38 mouse cellular contexts compared by ENCODE assay signal in the genomic region with DNA sequence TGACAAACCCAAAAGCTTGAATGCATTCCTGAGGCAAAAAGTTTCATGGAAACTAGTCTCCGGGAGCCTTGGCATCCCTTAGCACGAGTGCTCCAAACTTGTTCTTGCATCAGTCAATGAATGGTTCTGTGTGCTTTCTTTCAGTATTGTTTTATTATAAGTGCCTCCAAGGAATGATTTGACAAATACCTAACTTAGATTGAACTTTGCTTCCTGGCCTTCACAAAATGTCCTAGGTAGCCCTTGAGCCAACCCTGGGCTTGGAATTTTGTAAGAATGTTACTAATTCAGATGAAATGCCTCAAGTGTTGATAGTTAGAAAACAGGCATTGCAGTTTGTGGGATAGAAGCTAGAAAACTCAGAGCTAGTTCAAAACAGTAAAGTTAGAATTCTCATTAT. TPM values are rescaled to one million over a fixed set of nuclear protein-coding genes. Genes with fewer than 3 reads are reported as not detected.
"Had no signal": no experiment of that assay in that cellular context is flagged by ENCODE, and none has a peak within 500 bp of the region (broad histone marks: within the 10 kb centered on the region; RNA-seq: fewer than 3 reads in every experiment).

No protein-coding gene starts in this region.

- DNase-seq: gastrocnemius, postnatal 14 days; gastrocnemius, postnatal 36 days; heart, adult 11 months; heart, adult 2 months; heart, postnatal 14 days; heart, postnatal 36 days; kidney, postnatal 25 days; layer of hippocampus, adult 9-11 months; layer of hippocampus, postnatal 36 days; left cerebral cortex, postnatal 4 days; liver, embryonic 13.5 days; lung, adult 18-20 months had no signal

- H3K4me1 ChIP-seq: heart, embryonic 13.5 days; heart, embryonic 15.5 days; hindbrain, embryonic 13.5 days; hindbrain, embryonic 15.5 days; kidney, embryonic 15.5 days; limb, embryonic 13.5 days; limb, embryonic 15.5 days; liver, embryonic 13.5 days; liver, embryonic 15.5 days had no signal

- H3K9ac ChIP-seq: heart, embryonic 13.5 days; heart, embryonic 15.5 days; hindbrain, embryonic 13.5 days; hindbrain, embryonic 15.5 days; kidney, embryonic 15.5 days; limb, embryonic 13.5 days; limb, embryonic 15.5 days; liver, embryonic 13.5 days; liver, embryonic 15.5 days had no signal

- ATAC-seq: hindbrain, postnatal 0 days; intestine, embryonic 16.5 days had no signal

- H3K27me3 ChIP-seq: heart, embryonic 13.5 days; heart, embryonic 15.5 days; hindbrain, embryonic 13.5 days; hindbrain, embryonic 15.5 days; kidney, embryonic 15.5 days; limb, embryonic 13.5 days; limb, embryonic 15.5 days; liver, embryonic 13.5 days; liver, embryonic 15.5 days had no signal

- H3K4me3 ChIP-seq: heart, adult 2 months; heart, embryonic 13.5 days; heart, embryonic 15.5 days; hindbrain, embryonic 13.5 days; hindbrain, embryonic 15.5 days; kidney, embryonic 15.5 days; limb, embryonic 13.5 days; limb, embryonic 15.5 days; liver, embryonic 13.5 days; liver, embryonic 15.5 days had no signal

- H3K27ac ChIP-seq: heart, adult 2 months; heart, embryonic 13.5 days; heart, embryonic 15.5 days; hindbrain, embryonic 13.5 days; hindbrain, embryonic 15.5 days; hindbrain, postnatal 0 days; kidney, embryonic 15.5 days; limb, embryonic 13.5 days; limb, embryonic 15.5 days; liver, embryonic 13.5 days; liver, embryonic 15.5 days had no signal

- H3K36me3 ChIP-seq: heart, embryonic 13.5 days; heart, embryonic 15.5 days; hindbrain, embryonic 13.5 days; hindbrain, embryonic 15.5 days; kidney, embryonic 15.5 days; limb, embryonic 13.5 days; limb, embryonic 15.5 days; liver, embryonic 13.5 days; liver, embryonic 15.5 days had no signal

- H3K9me3 ChIP-seq: heart, embryonic 13.5 days; heart, embryonic 15.5 days; hindbrain, embryonic 13.5 days; hindbrain, embryonic 15.5 days; kidney, embryonic 15.5 days; limb, embryonic 15.5 days; liver, embryonic 15.5 days had no signal

- H3K4me2 ChIP-seq: heart, embryonic 11.5 days; heart, embryonic 13.5 days; heart, embryonic 15.5 days; hindbrain, embryonic 13.5 days; hindbrain, embryonic 15.5 days; kidney, embryonic 15.5 days; limb, embryonic 13.5 days; limb, embryonic 15.5 days; liver, embryonic 11.5 days; liver, embryonic 13.5 days; liver, embryonic 15.5 days had no signal

RNA-seq across cellular contexts. Expression of a gene that starts 34.5 kb away (rescaled TPM):
- total RNA-seq: gastrocnemius, adult 18-20 months; gastrocnemius, adult 8-10 months; gastrocnemius, postnatal 14 days; gastrocnemius, postnatal 36 days; heart, adult 2 months; heart, postnatal 14 days; heart, postnatal 36 days; hematopoietic stem cell, adult 5-6 weeks; layer of hippocampus, adult 18-20 months; layer of hippocampus, postnatal 14 days; layer of hippocampus, postnatal 36 days; left cerebral cortex, adult 18-20 months; left cerebral cortex, adult 8-10 months; left cerebral cortex, postnatal 10 days; left cerebral cortex, postnatal 25 days; left cerebral cortex, postnatal 4 days had no signal
- polyA plus RNA-seq: gonadal fat pad, adult 2 months; heart, adult 2 months; heart, embryonic 11.5 days; heart, embryonic 13.5 days; heart, embryonic 15.5 days; heart, postnatal 0 days; hindbrain, embryonic 11.5 days; hindbrain, embryonic 13.5 days; hindbrain, embryonic 15.5 days; hindbrain, postnatal 0 days; intestine, embryonic 14.5 days; intestine, embryonic 16.5 days; kidney, embryonic 15.5 days; large intestine, adult 2 months; limb, embryonic 13.5 days; limb, embryonic 15.5 days; liver, embryonic 11.5 days; liver, embryonic 13.5 days; liver, embryonic 15.5 days had no signal
